Mouse (Mus musculus) liver, embryonic 13.5 days (tissue): Measurements from ENCODE around the gene Ubtf. TPM values are rescaled to one million over a fixed set of nuclear protein-coding genes. Genes with fewer than 3 reads are reported as not detected.
"Not testable (repeated sequence)": the region's sequence is repeated elsewhere in the genome, so short reads cannot be mapped to it uniquely, and the experiment has no call there.

ENCODE experiments used
- ATAC-seq: fragments of 200-750 bp; cut with Nextera tagmentation; 2 replicates; pipeline ENCODE4 v1.8.0; 2017; ENCODE audit warnings: low read depth, mild to moderate bottlenecking, moderate number of reproducible peaks, moderate library complexity
- DNase-seq: peaks from one replicate; pipeline ENCODE4 v3.0.0; 2022
- H3K27ac ChIP-seq: fragments of 300-500 bp; sonication (generic); 2 replicates; pipeline ENCODE4 v1.5.1; 2015; ENCODE audit warnings: moderate library complexity, mild to moderate bottlenecking, inconsistent platforms
- H3K27me3 ChIP-seq: fragments of 300-500 bp; sonication (generic); 2 replicates; pipeline ENCODE4 v1.6.1; 2015; ENCODE audit warnings: mild to moderate bottlenecking, inconsistent platforms
- H3K36me3 ChIP-seq: fragments of 300-500 bp; sonication (generic); 2 replicates; pipeline ENCODE4 v1.6.1; 2015; ENCODE audit warnings: mild to moderate bottlenecking, inconsistent platforms
- H3K4me1 ChIP-seq: fragments of 300-500 bp; sonication (generic); replicated peaks from 2 replicates; pipeline ENCODE4 v1.6.1; 2015; ENCODE audit warnings: inconsistent platforms
- H3K4me2 ChIP-seq: fragments of 300-500 bp; sonication (generic); 2 replicates; pipeline ENCODE4 v1.6.1; 2015; ENCODE audit warnings: inconsistent platforms, mild to moderate bottlenecking, moderate library complexity
- H3K4me3 ChIP-seq: fragments of 300-500 bp; sonication (generic); replicated peaks from 2 replicates; pipeline ENCODE4 v1.5.1; 2015; ENCODE audit warnings: mild to moderate bottlenecking, inconsistent platforms
- H3K9ac ChIP-seq: fragments of 300-500 bp; sonication (generic); 2 replicates; pipeline ENCODE4 v1.6.1; 2015; ENCODE audit warnings: mild to moderate bottlenecking, inconsistent platforms
- H3K9me3 ChIP-seq: fragments of 300-500 bp; sonication (generic); replicated peaks from 2 replicates; pipeline ENCODE4 v1.6.1; 2016; ENCODE audit warnings: inconsistent platforms
- WGBS: fragments of 180-500 bp; shearing (Covaris S2); methylation state at CpG from one replicate; pipeline ENCODE4 v1.1.7; 2015; ENCODE audit not compliant: insufficient replicate concordance; 5-methylcytosine and 5-hydroxymethylcytosine counted together
- polyA plus RNA-seq: library from polyadenylated mRNA; unstranded; fragments of >200 nt; fragmentation: Nextera tagmentation; extraction: Ambion mirVana; gene quantifications from 2 replicates; pipeline ENCODE4 v1.2.1, GENCODE M21; 2015

The Ubtf gene
- polyA plus RNA-seq, 1 experiment from 2014 or later, result 70.0 TPM

- Histone ChIP-seq H3K9me3 (no peaks in the 10 kb centered on the region), H3K27ac (no peak overlapping the region), H3K4me2 (no peak overlapping the region), H3K4me3 (no peak overlapping the region), H3K36me3 (peaks cover 78% of the 10 kb centered on the region), H3K4me1 (peaks cover 61% of the 10 kb centered on the region), H3K27me3 (no peaks in the 10 kb centered on the region), H3K9ac (no peak overlapping the region)
- no peak for ATAC-seq
- DNase-seq, result no peak
- 92% methylated on average over 11 of the region's 11 CpGs for WGBS
These were observed 28.4 kb downstream of the Ubtf start for GRCm38 (mm10) chr11:102291051-102291535.

GRCm38 (mm10) chr11:102290141-102290540 lies 29.4 kb downstream of the Ubtf start:
- no peak for ATAC-seq
- WGBS, result 77% methylated on average over 4 of the region's 4 CpGs
- H3K4me3 ChIP-seq, result no peak overlapping the region
- no peak for DNase-seq
- peaks cover 78% of the 10 kb centered on the region for H3K36me3 ChIP-seq
- no peak overlapping the region for H3K27ac ChIP-seq
- no peaks in the 10 kb centered on the region for H3K9me3 ChIP-seq
- H3K4me1 ChIP-seq, result peaks cover 60% of the 10 kb centered on the region
- H3K4me2 ChIP-seq, result no peak overlapping the region
- H3K27me3 ChIP-seq, result no peaks in the 10 kb centered on the region
- no peak overlapping the region for H3K9ac ChIP-seq

- Histone ChIP-seq H3K9me3 (no peaks in the 10 kb centered on the region), H3K27ac (peak overlapping the region; percentile 85), H3K36me3 (peaks cover 74% of the 10 kb centered on the region), H3K9ac (no peak overlapping the region), H3K27me3 (no peaks in the 10 kb centered on the region), H3K4me2 (no peak overlapping the region), H3K4me3 (no peak overlapping the region), H3K4me1 (peaks cover 55% of the 10 kb centered on the region)
- WGBS, result 81% methylated on average over 6 of the region's 6 CpGs
- no peak for DNase-seq
- ATAC-seq, result no peak
These were observed 29.9 kb downstream of the Ubtf start for GRCm38 (mm10) chr11:102289511-102290100.

- no peaks in the 10 kb centered on the region for H3K27me3 ChIP-seq
- H3K4me3 ChIP-seq, result no peak overlapping the region
- H3K36me3 ChIP-seq, result peaks cover 67% of the 10 kb centered on the region
- peaks cover 53% of the 10 kb centered on the region for H3K4me1 ChIP-seq
- 78% methylated on average over 2 of the region's 2 CpGs for WGBS
- H3K4me2 ChIP-seq, result no peak overlapping the region
- DNase-seq (no peak), ATAC-seq (no peak)
- peak overlapping the region; percentile 85 for H3K27ac ChIP-seq
- H3K9ac ChIP-seq, result peak overlapping the region; percentile 8; the same call in 1 of the 2 replicates
- H3K9me3 ChIP-seq, result no peaks in the 10 kb centered on the region
These were observed 30.6 kb downstream of the Ubtf start for GRCm38 (mm10) chr11:102288913-102289312.

GRCm38 (mm10) chr11:102288027-102288804 lies 31.3 kb downstream of the Ubtf start:
- WGBS, result 64% methylated on average over 8 of the region's 8 CpGs
- Histone ChIP-seq H3K27ac (peak overlapping the region; percentile 85), H3K36me3 (peaks cover 61% of the 10 kb centered on the region), H3K4me3 (no peak overlapping the region), H3K27me3 (no peaks in the 10 kb centered on the region), H3K4me1 (peaks cover 51% of the 10 kb centered on the region), H3K4me2 (peak overlapping the region; percentile 20; the same call in 1 of the 2 replicates), H3K9me3 (no peaks in the 10 kb centered on the region), H3K9ac (peak overlapping the region; percentile 8; the same call in 1 of the 2 replicates)
- DNase-seq (no peak), ATAC-seq (peak; percentile 26; the same call in 1 of the 2 replicates)

- H3K36me3 ChIP-seq, result peaks cover 53% of the 10 kb centered on the region
- peak overlapping the region; percentile 85 for H3K27ac ChIP-seq
- DNase-seq, result no peak
- no peak overlapping the region for H3K4me2 ChIP-seq
- H3K27me3 ChIP-seq, result no peaks in the 10 kb centered on the region
- peaks cover 51% of the 10 kb centered on the region for H3K4me1 ChIP-seq
- H3K4me3 ChIP-seq, result no peak overlapping the region
- ATAC-seq, result no peak
- no peaks in the 10 kb centered on the region for H3K9me3 ChIP-seq
- WGBS, result 85% methylated on average over 8 of the region's 8 CpGs
- no peak overlapping the region for H3K9ac ChIP-seq
These were observed 32.1 kb downstream of the Ubtf start for GRCm38 (mm10) chr11:102287485-102287884.

GRCm38 (mm10) chr11:102285095-102285834 lies 34.3 kb downstream of the Ubtf start:
- DNase-seq (no peak), ATAC-seq (peak; percentile 57)
- H3K9ac ChIP-seq, result peak overlapping the region; percentile 93
- H3K4me2 ChIP-seq, result peak overlapping the region; percentile 84
- H3K27me3 ChIP-seq, result no peaks in the 10 kb centered on the region
- peak overlapping the region; percentile 85 for H3K27ac ChIP-seq
- peaks cover 45% of the 10 kb centered on the region for H3K4me1 ChIP-seq
- no peaks in the 10 kb centered on the region for H3K9me3 ChIP-seq
- H3K4me3 ChIP-seq, result peak overlapping the region; percentile 88
- WGBS, result 3% methylated on average over 31 of the region's 31 CpGs
- peaks cover 31% of the 10 kb centered on the region for H3K36me3 ChIP-seq

GRCm38 (mm10) chr11:102284501-102285094 lies 34.9 kb downstream of the Ubtf start, which contains the start of gene Tmub2:
TSS of gene Tmub2 (plus strand) at chr11:102284931.
- Histone ChIP-seq H3K4me3 (peak within 1 kb of the TSS; percentile 88), H3K27me3 (no peaks in the 10 kb centered on the region), H3K36me3 (peaks cover 25% of the 10 kb centered on the region), H3K27ac (peak within 1 kb of the TSS; percentile 85), H3K9me3 (no peaks in the 10 kb centered on the region), H3K9ac (peak within 1 kb of the TSS; percentile 93), H3K4me2 (peak within 1 kb of the TSS; percentile 84), H3K4me1 (peaks cover 45% of the 10 kb centered on the region)
- under 1% methylated on average over 32 of the region's 32 CpGs for WGBS
- ATAC-seq, result peak; percentile 85
- DNase-seq, result peak; percentile 96

- 75% methylated on average over 6 of the region's 6 CpGs for WGBS
- H3K9ac ChIP-seq, result peak overlapping the region; percentile 53; the same call in 1 of the 2 replicates
These were observed 35.6 kb downstream of the Ubtf start for GRCm38 (mm10) chr11:102283922-102284321.

GRCm38 (mm10) chr11:102280267-102280666 lies 39.3 kb downstream of the Ubtf start:
- not testable (repeated sequence) for H3K27me3 ChIP-seq, ATAC-seq, DNase-seq, H3K9ac ChIP-seq, H3K4me2 ChIP-seq, H3K9me3 ChIP-seq, H3K27ac ChIP-seq, H3K4me3 ChIP-seq, H3K36me3 ChIP-seq
- H3K4me1 ChIP-seq, result peaks cover 19% of the 10 kb centered on the region
- WGBS, result 60% methylated on average over 6 of the region's 6 CpGs

More at GRCm38 (mm10) chr11:102283922-102284321, 35.6 kb downstream of the Ubtf start:
- H3K4me2 ChIP-seq, result peak overlapping the region; percentile 84
- no peak for ATAC-seq
- DNase-seq, result no peak
- H3K36me3 ChIP-seq, result peaks cover 18% of the 10 kb centered on the region
- H3K4me1 ChIP-seq, result peaks cover 41% of the 10 kb centered on the region
- no peaks in the 10 kb centered on the region for H3K9me3 ChIP-seq
- H3K27me3 ChIP-seq, result no peaks in the 10 kb centered on the region
- peak overlapping the region; percentile 70 for H3K27ac ChIP-seq
- peak overlapping the region; percentile 88 for H3K4me3 ChIP-seq
